Mouse (Mus musculus) liver, embryonic 12.5 days (tissue): ENCODE measurements around the gene Spast. TPM values are rescaled to one million over a fixed set of nuclear protein-coding genes. Genes with fewer than 3 reads are reported as not detected.

ENCODE experiments used
- ATAC-seq: fragments of 200-750 bp; cut with Nextera tagmentation; 2 replicates; pipeline ENCODE4 v1.8.0; 2017; ENCODE audit warnings: moderate number of reproducible peaks, mild to moderate bottlenecking, moderate library complexity
- H3K27ac ChIP-seq: fragments of 300-500 bp; sonication (generic); 2 replicates; pipeline ENCODE4 v1.5.1; 2016; ENCODE audit warnings: mild to moderate bottlenecking
- H3K27me3 ChIP-seq: fragments of 300-500 bp; sonication (generic); replicated peaks from 2 replicates; pipeline ENCODE4 v1.6.1; 2016; ENCODE audit warnings: mild to moderate bottlenecking, moderate library complexity
- H3K36me3 ChIP-seq: fragments of 300-500 bp; sonication (generic); 2 replicates; pipeline ENCODE4 v1.6.1; 2016; ENCODE audit warnings: mild to moderate bottlenecking, moderate library complexity
- H3K4me1 ChIP-seq: fragments of 300-500 bp; sonication (generic); 2 replicates; pipeline ENCODE4 v1.6.1; 2016
- H3K4me2 ChIP-seq: fragments of 300-500 bp; sonication (generic); 2 replicates; pipeline ENCODE4 v1.6.1; 2016; ENCODE audit warnings: mild to moderate bottlenecking, moderate library complexity
- H3K4me3 ChIP-seq: fragments of 300-500 bp; sonication (generic); 2 replicates; pipeline ENCODE4 v1.5.1; 2016; ENCODE audit warnings: mild to moderate bottlenecking, moderate library complexity
- H3K9ac ChIP-seq: fragments of 300-500 bp; sonication (generic); 2 replicates; pipeline ENCODE4 v1.6.1; 2016; ENCODE audit warnings: mild to moderate bottlenecking, moderate library complexity
- H3K9me3 ChIP-seq: fragments of 300-500 bp; sonication (generic); replicated peaks from 2 replicates; pipeline ENCODE4 v1.6.1; 2016; ENCODE audit warnings: mild to moderate bottlenecking, moderate library complexity
- WGBS: fragments of 180-500 bp; shearing (Covaris S2); methylation state at CpG from one replicate; pipeline ENCODE4 v1.1.7; 2016; ENCODE audit not compliant: insufficient replicate concordance; 5-methylcytosine and 5-hydroxymethylcytosine counted together
- polyA plus RNA-seq: library from polyadenylated mRNA; unstranded; fragments of >200 nt; fragmentation: Nextera tagmentation; extraction: Ambion mirVana; gene quantifications from 2 replicates; pipeline ENCODE4 v1.2.1, GENCODE M21; 2016

Spast gene
- polyA plus RNA-seq, 1 experiment from 2014 or later = 10.7 TPM

DNA sequence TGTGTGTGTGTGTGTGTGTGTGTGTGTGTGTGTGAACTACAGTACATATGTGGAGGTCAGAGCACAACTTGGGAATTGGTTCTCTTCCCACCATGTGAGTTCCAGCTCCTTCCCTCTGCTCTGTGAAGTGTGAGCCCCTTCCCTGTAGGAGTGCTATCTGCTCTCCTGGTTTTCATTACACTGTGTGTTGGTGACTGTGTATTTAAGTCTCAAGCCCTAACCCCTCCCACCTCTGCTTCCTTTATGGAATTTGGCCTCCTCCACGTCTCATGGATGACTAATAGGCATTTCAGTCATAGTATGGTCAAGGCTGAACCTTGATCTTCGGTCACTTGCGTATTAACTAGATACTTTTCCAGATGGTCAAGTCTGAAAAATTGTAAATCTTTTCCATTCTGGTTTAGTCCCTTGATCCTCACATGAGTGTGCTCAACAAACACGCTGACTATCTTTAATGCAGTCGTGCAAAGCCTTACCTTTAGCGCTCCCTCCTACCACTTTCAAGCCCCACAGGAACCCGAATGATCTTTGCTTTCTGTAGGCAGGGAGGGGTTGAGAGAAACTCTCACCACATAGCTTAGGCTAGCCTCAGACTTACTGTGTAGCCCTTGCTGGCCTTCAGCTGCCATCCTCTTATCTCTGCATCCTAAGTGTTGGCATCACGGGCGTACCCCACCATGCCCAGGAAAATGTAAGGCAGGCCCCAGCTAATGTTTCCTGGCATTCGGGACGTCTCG, 63.9 kb downstream of the Spast start:
- H3K4me2 ChIP-seq = no peak overlapping the region
- 87% methylated on average over 12 of the region's 12 CpGs for WGBS
- H3K36me3 ChIP-seq = peaks cover 60% of the 10 kb centered on the region
- no peaks in the 10 kb centered on the region for H3K27me3 ChIP-seq
- no peaks in the 10 kb centered on the region for H3K9me3 ChIP-seq
- no peak overlapping the region for H3K4me3 ChIP-seq
- no peak overlapping the region for H3K9ac ChIP-seq
- no peak overlapping the region for H3K27ac ChIP-seq
- no peaks in the 10 kb centered on the region for H3K4me1 ChIP-seq
- no peak for ATAC-seq

DNA sequence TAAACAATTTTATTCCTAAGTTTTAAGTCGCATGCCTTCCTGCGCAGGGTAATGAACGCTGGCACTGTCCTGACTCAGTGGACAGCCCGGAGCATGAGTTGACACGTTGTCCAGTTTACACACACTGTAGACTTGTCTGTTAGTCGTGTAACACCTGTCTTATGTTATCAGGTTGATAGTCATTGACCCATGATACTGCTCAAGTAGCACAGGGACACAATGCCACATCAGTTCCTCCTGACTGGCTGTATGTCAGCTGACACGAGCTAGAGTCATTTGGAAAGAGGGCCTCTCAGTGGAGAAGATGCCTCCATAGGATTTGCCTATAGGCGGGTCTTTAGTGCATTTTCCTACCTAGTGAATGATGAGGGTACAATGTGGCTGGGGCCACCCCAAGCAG, 67.7 kb downstream of the Spast start:
- 79% methylated on average over 8 of the region's 8 CpGs for WGBS
- Histone ChIP-seq H3K9me3 (no peaks in the 10 kb centered on the region), H3K4me2 (no peak overlapping the region), H3K4me1 (no peaks in the 10 kb centered on the region), H3K9ac (no peak overlapping the region), H3K27me3 (no peaks in the 10 kb centered on the region), H3K4me3 (no peak overlapping the region), H3K27ac (no peak overlapping the region), H3K36me3 (peaks cover 83% of the 10 kb centered on the region)
- ATAC-seq = no peak

DNA sequence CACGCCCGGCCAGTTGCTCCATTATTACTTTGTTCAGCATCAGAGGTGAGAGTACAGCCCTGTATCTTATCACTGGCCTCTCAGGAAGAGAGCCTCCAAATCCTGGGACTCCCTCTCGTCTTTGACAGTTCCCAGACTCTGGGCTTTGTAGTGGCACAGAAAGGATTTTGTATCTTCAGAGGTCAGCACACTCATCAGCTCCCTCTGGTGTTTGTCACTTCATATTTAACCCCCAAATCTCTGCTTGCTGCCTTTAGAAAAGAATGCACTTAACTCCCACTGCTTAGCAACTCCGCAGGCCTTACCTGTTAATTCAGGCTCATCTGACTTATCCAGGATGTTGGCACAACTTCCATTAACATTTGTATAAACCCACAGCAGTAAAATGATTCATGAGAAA, 70.9 kb downstream of the Spast start:
- ATAC-seq = no peak
- peaks cover 82% of the 10 kb centered on the region for H3K36me3 ChIP-seq
- WGBS = 71% methylated on average over 4 of the region's 4 CpGs
- H3K4me2 ChIP-seq = no peak overlapping the region
- H3K9ac ChIP-seq = no peak overlapping the region
- peaks cover 3% of the 10 kb centered on the region for H3K4me1 ChIP-seq
- no peaks in the 10 kb centered on the region for H3K9me3 ChIP-seq
- no peak overlapping the region for H3K27ac ChIP-seq
- H3K27me3 ChIP-seq = no peaks in the 10 kb centered on the region
- H3K4me3 ChIP-seq = no peak overlapping the region

DNA sequence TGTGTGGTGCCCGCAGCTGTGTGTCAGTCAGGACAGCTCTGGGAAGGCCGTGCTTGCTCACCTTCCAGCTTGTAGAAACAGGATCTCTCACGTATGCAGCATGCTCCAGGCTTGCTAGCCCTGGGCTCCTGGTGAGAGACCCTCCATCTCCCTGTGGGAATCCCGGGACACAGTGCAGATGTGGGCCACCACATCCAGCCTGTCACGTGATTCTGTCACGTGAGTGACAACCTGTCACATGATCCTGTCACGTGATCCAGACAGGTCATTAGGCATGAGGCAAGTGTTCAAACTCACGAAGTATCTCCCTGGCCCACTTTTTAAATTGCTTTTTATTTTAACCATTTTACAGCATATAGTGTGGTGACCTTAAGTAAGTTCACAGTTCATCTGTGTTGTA, 74.5 kb downstream of the Spast start:
- ATAC-seq = peak; percentile 42; the same call in 1 of the 2 replicates
- H3K27ac ChIP-seq = no peak overlapping the region
- H3K9me3 ChIP-seq = no peaks in the 10 kb centered on the region
- H3K4me3 ChIP-seq = no peak overlapping the region
- peaks cover 8% of the 10 kb centered on the region for H3K4me1 ChIP-seq
- WGBS = 83% methylated on average over 8 of the region's 8 CpGs
- no peak overlapping the region for H3K4me2 ChIP-seq
- peaks cover 87% of the 10 kb centered on the region for H3K36me3 ChIP-seq
- no peak overlapping the region for H3K9ac ChIP-seq
- H3K27me3 ChIP-seq = no peaks in the 10 kb centered on the region

DNA sequence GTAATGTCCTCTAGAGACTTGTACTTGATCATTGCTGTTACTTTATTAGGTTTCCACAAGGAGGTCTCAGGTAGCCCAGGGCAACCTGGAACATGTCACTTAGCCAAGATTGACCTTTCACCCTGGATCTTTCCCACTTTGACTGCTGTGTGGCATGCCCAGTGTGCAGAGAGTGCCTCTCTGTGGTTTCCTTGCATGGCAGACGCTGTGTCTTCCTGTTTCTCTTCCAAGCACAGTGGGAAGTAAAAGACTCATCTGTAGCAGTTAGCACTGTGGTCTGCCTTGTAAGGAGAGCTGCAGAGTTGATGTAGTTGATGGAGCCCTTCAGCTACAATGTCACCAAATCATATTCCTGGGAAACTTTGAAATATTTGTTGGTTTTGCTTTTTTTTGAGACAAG, 75.9 kb downstream of the Spast start:
- no peak overlapping the region for H3K27ac ChIP-seq
- H3K36me3 ChIP-seq = peaks cover 86% of the 10 kb centered on the region
- WGBS = 34% methylated on average over 1 of the region's 1 CpGs

DNA sequence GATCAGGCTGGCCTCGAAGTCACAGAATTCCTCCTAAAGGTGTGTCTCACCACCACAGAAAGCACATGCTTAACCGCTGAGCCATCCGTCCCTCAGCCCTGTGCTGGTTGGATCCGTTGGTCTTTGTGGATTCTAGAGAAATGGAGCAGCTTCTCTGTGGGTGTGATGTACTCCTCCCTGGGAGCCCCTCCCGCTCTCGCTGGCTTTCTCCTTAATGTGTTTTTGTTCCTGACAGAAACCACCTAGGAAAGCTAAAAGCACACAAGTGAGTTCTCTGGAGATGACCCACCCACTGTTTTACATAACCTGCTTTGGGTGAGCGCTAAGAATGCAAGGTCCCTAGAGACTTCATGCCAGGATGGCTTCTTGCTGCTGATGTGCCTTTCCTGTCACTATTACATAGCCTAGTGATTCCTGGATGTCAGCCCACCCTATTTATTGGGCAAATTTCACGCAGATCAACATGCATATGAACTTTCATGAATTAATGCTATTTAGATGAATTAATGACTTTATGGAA, 78.1 kb downstream of the Spast start:
- H3K4me2 ChIP-seq = no peak overlapping the region
- H3K4me1 ChIP-seq = peaks cover 8% of the 10 kb centered on the region
- 83% methylated on average over 8 of the region's 8 CpGs for WGBS
- H3K36me3 ChIP-seq = peaks cover 87% of the 10 kb centered on the region
- ATAC-seq = no peak
- no peak overlapping the region for H3K9ac ChIP-seq
- no peak overlapping the region for H3K4me3 ChIP-seq
- no peak overlapping the region for H3K27ac ChIP-seq
- no peaks in the 10 kb centered on the region for H3K27me3 ChIP-seq
- no peaks in the 10 kb centered on the region for H3K9me3 ChIP-seq

More for the DNA sequence above, 75.9 kb downstream of the Spast start:
- Histone ChIP-seq H3K27me3 (no peaks in the 10 kb centered on the region), H3K4me3 (no peak overlapping the region), H3K9me3 (no peaks in the 10 kb centered on the region), H3K4me1 (peaks cover 8% of the 10 kb centered on the region), H3K4me2 (no peak overlapping the region), H3K9ac (no peak overlapping the region)
- no peak for ATAC-seq

DNA sequence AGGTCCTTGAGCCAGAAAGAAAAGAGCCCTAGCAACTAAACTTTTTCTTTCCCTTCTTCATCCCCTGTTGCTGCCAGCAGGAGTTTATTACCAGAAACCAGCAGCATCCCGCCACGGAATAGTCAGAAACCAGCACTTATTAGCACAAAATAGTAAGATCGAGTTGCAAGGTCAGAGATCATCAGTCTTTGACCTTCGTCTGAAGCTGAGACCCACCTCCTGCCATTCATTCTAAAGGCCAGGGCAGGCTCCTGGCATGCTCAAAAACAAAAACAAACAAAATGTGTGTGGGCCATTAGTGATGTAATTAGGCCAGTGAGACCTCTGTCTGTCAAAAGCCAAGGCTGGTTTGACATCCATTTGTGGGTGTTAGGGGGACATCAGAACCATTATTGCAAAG, 79.4 kb downstream of the Spast start:
- H3K36me3 ChIP-seq = peaks cover 88% of the 10 kb centered on the region
- H3K4me2 ChIP-seq = no peak overlapping the region
- no peak overlapping the region for H3K27ac ChIP-seq
- H3K27me3 ChIP-seq = no peaks in the 10 kb centered on the region
- peaks cover 8% of the 10 kb centered on the region for H3K4me1 ChIP-seq
- H3K4me3 ChIP-seq = no peak overlapping the region
- no peak for ATAC-seq
- H3K9ac ChIP-seq = no peak overlapping the region
- 69% methylated on average over 4 of the region's 4 CpGs for WGBS
- no peaks in the 10 kb centered on the region for H3K9me3 ChIP-seq

DNA sequence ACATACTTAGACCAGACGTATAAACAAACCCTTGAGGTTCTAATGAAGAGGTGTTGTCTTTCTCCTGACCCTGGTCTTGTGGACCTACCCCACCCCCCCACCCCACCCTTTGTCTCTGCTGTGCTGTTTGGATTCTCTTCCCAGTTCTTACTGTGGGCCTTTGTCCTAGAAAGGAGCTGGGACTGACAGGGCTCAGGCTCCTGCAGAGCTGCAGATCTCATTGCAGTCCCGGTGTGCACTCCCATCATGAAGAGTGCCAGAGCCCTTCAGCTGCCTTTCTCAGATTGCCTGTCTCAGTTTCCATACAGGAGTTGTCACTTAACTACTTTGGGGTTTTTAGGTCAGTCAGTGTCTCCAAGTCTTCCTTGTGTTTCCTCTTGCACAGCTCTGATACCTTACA, 81.9 kb downstream of the Spast start:
- no peak for ATAC-seq
- no peak overlapping the region for H3K4me3 ChIP-seq
- H3K4me1 ChIP-seq = no peaks in the 10 kb centered on the region
- no peaks in the 10 kb centered on the region for H3K9me3 ChIP-seq
- H3K27ac ChIP-seq = no peak overlapping the region
- H3K27me3 ChIP-seq = no peaks in the 10 kb centered on the region
- WGBS = 79% methylated on average over 2 of the region's 2 CpGs
- peaks cover 86% of the 10 kb centered on the region for H3K36me3 ChIP-seq
- no peak overlapping the region for H3K9ac ChIP-seq
- H3K4me2 ChIP-seq = no peak overlapping the region

DNA sequence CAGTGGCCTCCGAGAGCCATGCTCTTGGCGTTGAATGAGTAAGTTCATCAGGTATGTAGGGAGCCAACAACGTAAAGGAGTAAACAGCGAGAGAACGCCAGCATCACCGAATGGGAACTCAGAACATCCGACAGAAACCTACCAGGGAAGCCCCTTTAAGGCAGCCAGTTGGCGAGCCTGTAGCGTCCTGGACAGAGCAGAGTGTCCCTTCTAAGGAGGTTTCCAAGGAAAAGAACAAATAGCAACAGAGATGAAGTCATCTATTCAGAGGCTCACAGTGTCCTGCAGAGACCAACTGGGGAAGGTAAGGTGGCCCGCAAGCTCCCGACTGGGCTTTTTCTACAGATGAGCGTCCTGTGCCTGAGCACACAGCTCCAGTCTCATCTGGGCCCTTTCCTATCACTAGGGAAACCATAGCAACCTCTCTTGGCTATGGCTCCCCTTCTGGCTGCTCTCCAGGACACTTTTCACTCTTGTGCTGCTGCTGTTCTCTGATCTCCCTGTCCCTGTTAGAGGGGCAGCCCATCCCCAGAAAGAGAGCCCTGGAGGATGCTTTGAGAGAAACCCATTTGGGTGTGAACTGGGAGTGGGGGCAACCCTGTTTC, 85.7 kb downstream of the Spast start:
- Histone ChIP-seq H3K27me3 (no peaks in the 10 kb centered on the region), H3K9ac (no peak overlapping the region), H3K27ac (no peak overlapping the region), H3K9me3 (no peaks in the 10 kb centered on the region), H3K4me1 (no peaks in the 10 kb centered on the region), H3K36me3 (peaks cover 78% of the 10 kb centered on the region), H3K4me3 (no peak overlapping the region), H3K4me2 (no peak overlapping the region)
- no peak for ATAC-seq
- WGBS = 83% methylated on average over 12 of the region's 12 CpGs

DNA sequence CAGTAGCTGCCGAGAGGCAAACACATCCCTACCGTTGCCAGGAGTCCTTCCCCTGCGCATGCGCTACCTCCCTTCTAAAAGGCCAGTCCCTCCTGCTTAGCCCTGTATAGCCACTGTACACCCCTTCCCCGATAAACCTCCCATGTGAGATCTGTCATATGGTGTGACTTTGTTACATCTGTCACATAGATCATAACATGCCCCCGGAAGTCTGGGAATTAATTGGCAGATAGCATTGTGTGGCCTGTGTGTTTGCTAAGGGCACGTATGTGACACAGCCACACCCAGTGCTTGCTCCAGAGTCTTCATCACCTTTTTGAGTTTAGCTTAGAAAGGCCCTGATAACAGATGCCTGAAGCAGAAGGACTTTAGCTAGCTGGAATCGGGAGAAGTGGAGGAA, 91.3 kb downstream of the Spast start:
- Histone ChIP-seq H3K9me3 (no peaks in the 10 kb centered on the region), H3K4me1 (0 out of 2 replicates have a peak, but pooled peaks cover 11% of the 10 kb centered on the region), H3K27me3 (no peaks in the 10 kb centered on the region), H3K27ac (no peak overlapping the region), H3K9ac (no peak overlapping the region), H3K4me2 (no peak overlapping the region), H3K36me3 (peaks cover 27% of the 10 kb centered on the region), H3K4me3 (no peak overlapping the region)
- 75% methylated on average over 8 of the region's 8 CpGs for WGBS
- no peak for ATAC-seq

DNA sequence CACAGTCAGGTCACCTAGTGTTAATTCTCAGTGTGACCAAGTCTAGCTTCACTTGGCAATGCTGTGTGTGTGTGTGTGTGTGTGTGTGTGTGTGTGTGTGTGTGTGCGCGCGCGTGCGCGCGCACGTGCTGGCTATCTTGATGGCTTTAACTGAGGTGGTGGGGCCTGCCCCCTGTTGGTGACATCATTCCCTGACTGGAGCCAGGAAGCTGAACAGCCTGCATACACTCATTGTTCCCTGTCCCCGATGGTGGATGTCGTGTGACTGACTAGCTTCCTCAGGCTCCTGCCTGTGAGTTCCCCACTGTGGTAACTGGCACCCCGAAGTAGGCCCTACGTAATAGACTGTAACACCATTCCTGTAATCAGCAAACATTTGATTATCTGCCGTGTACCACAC, 92.7 kb downstream of the Spast start:
- H3K9ac ChIP-seq = no peak overlapping the region
- peak; percentile 40 for ATAC-seq
- H3K4me3 ChIP-seq = no peak overlapping the region
- H3K27me3 ChIP-seq = no peaks in the 10 kb centered on the region
- H3K27ac ChIP-seq = no peak overlapping the region
- no peaks in the 10 kb centered on the region for H3K9me3 ChIP-seq
- H3K4me2 ChIP-seq = no peak overlapping the region
- WGBS = 68% methylated on average over 13 of the region's 13 CpGs
- 0 out of 2 replicates have a peak, but pooled peaks cover 11% of the 10 kb centered on the region for H3K4me1 ChIP-seq
- H3K36me3 ChIP-seq = peaks cover 19% of the 10 kb centered on the region

DNA sequence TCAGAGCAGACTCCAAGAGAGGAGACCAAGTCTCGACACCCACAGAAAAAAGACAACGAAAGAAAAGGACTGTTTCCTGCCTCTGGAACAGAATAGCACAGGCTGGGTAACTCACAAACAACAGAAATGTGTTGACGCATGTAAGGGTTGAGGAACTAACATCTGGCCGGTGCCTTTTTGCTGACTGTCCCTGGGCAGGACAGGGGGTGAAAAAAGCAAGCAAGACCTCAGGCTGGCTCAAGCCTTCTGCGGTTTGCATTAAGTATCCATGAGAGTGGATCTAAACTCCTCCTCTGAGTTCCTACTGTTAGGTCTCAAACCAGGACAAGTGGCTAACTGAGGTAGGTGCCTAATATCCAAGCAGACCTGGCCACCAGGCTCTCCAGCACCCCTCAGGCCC, 93.8 kb downstream of the Spast start:
- 65% methylated on average over 5 of the region's 5 CpGs for WGBS
- Histone ChIP-seq H3K36me3 (peaks cover 7% of the 10 kb centered on the region), H3K27me3 (no peaks in the 10 kb centered on the region), H3K4me1 (0 out of 2 replicates have a peak, but pooled peaks cover 11% of the 10 kb centered on the region), H3K4me3 (no peak overlapping the region), H3K9me3 (no peaks in the 10 kb centered on the region), H3K9ac (no peak overlapping the region), H3K27ac (no peak overlapping the region), H3K4me2 (no peak overlapping the region)
- no peak for ATAC-seq
